Mouse (Mus musculus) G1E-ER4 (cell line): ENCODE results near the gene Fbxl3. TPM values are rescaled to one million over a fixed set of nuclear protein-coding genes. Genes with fewer than 3 reads are reported as not detected.

ENCODE experiments used
- GATA1 ChIP-seq: IDR thresholded peaks from one replicate; pipeline ENCODE4 v1.8.0; 2012; ENCODE audit warnings: low read length, inconsistent platforms
- polyA plus RNA-seq: library from polyadenylated mRNA; stranded (reverse); fragments of >175 nt; gene quantifications from 2 replicates; pipeline ENCODE4 v1.2.3, GENCODE M21; 2012

The Fbxl3 gene
- 18.4 and 21.3 TPM in 2 replicates for polyA plus RNA-seq

DNA sequence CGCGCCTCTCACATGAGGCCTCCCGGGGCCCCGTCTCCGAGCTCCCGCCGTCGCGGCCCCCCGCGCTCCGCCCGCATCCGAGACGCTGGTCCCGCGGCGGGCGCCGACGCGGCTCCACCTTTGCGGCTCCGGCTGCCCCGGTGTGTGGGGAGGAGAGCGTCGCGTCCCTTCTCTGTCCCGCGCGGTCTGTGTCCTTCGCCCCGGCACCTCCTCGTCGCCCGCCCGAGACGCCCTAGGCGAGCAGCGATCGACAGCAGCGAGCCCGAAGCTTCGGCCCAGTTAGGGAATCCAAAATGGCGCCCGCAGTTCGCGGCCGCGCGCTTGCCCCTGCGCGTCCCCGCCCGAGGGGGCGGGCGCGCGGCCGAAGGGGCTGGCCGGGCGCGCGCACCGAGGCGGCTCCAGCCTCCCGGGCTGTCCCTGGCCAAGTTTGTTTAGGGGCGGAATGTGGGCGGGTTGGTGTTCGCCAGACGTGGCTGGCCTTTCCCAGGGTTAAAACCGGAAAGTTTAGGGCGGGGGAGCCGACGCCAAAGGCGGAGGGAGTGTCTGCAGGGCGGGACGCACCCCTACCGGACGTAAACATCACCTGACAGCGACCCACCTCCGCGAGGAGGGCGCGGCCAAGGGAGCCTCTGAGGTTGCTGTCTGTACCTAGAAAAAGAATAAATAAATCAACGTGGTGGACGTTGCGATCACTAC, at the start of gene Fbxl3:
Fbxl3 (minus strand) TSS at position 329 of the 696 bp plus-strand sequence.
- TF ChIP-seq GATA1 = no peak

DNA sequence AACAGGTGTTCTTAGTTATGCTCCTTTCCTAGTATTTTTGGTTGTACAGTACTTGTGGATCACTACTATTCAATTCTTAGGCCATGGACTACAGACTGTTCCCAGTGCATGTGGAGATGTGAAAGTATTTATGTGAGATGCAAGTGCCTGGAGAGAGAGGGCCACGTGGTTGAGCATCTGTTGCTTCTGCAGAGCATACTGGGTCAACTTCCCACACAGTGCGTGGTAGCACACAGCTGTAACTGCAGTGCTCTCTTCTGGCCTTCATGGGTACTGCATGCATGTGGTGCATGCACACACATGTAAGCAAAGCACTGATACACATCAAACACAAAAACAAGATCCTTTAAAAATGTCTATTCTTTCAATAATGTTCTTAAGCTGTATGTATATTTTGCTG, 32.6 kb upstream of the Fbxl3 start:
- no peak for TF ChIP-seq GATA1

DNA sequence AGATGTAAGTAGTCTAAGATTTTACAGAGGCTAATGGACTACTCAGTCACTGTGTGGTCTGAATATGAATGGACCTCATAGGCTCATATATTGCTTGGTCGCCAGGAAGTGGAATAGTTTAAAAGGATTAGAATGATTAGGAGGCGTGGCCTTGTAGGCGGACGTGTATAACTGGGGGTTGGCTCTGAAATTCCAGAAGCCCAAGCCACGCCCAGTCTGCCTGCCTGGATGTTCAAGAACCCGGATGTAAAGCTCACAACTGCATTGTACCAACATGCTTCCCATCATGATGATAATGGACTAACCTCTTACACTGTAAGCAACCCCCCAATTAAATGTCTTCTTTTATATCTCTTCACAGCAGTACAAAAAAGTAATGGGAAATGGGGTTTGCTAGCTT, 26.4 kb upstream of the Fbxl3 start:
- TF ChIP-seq GATA1 = no peak

DNA sequence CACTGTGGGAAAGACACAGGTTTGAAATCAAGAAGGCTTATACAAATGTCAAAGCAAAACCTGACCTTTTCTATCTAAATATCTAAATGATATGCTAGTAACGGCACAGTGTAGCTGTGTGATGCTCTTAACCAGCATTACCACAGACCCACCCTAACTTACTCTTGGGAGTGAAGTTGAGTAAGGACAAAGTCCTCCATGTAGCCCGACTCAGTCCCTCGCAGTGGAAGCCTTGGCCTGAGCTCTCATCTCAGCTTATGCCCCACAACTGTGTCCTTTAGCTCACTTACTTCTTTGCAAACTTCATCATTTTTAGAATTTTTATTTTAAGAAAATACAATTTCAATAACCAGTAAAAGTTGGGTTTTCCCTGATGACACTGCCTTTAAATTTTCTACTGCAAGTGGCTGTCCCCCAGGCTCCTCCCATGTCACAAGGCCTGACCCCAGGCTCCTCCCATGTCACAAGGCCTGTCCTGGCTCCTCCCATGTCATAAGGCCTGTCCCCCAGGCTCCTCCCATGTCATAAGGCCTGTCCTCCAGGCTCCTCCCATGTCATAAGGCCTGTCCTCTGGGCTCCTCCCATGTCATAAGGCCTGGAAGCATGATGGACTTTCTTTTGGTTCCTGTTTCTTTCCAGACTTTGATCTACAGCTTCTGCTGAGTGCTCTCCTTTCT, 15.8 kb upstream of the Fbxl3 start:
- TF ChIP-seq GATA1 = no peak

DNA sequence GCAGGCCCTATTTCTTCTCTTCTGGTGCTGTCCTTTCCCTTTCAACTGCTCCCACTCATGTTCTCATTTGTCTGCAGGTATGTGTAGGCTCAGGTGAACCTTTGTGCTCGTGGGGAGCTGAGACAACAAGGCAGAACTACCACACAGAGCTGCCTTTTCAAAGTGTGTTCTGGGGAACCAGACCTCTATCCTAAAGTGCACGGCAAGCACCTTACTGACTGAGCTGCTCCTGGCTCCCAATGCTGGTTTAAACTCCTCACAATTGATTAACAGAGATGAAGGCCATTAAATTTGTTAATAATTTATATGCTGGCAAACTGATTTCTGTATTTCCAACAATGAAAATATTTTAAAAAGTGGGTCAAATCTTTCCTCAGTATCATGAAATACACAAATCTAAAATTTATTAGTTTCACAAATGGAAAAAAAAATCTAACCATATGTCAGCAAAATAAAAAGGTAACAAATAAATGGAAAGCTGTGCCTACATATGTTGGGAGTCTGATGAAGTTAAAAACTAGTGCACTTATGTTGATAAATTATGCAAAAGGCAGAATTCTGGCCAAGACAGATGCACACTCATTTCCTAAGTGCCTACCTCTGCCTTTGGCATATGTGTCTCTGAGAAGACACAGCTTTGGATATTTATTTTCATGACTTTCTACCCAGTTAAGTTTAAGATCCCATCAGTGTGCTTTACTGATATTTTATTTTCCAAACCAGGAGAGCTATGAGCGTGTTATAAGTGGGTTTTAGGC, 13.4 kb upstream of the Fbxl3 start:
- TF ChIP-seq GATA1 = no peak

DNA sequence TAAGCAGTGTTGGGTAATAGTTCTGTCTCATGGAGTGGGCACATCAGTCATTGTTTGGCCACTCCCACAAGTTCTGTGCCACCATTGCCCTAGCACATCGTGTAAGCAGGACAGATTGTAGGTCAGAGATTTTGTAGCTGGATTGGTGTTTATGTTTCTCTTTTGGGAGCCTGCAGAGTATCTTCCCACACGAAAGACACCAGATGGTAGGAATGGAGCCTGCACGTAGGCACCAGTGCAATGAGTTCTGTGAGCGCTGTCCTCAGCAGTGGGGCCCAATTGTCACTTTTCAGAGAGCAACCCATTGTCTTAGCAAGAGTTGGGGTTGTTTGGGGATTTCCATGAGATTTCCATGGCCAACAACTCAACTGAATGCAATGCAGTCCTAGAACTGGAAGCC, 10.6 kb upstream of the Fbxl3 start:
- TF ChIP-seq GATA1 = no peak

DNA sequence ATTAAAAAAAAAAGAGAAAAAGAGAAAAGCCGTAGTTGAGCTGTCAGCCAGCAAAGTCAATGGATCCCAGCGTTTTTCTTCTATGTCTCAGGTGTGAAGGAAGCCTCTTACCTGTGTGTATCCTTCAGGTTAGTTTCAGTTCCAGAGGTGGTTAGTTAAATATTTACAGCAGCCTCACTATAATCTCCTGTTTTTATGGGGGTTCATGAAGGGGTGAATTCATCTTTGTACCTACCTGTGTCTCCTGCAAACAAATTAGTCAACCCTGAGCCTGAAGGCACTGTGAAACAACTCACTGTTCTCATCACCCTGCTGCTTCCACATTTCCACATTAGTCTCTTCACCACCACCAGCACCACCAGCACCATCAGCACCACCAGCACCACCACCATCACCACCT, 6.9 kb upstream of the Fbxl3 start:
- no peak for TF ChIP-seq GATA1

DNA sequence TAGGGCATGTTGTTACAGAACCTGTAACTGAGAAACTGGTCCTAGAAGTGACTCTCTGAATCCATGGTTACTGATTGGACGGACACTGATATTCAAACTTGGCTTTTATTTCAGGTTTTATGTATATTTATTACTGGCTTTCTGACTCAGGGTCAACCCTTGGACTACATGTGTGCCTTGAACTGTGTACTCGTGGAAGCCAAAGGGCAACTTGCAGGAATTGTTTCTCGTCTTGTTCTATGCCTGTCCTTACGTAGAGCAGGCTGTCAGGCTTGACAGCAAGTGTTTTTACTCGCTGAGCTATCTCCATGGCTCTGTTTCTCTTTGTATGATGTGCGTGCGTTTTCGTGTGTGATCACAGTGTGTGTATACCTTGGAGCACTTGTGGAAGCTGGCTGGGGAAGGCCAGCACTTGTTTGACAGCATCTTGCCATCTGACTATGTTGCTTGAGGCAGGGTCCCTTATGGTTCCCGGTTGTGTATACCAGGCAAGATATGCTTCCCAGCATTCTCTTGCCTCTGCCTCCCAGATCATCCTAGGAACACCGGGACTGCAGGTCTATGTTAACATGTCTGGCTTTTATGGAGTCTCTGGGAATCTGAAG, 3.5 kb upstream of the Fbxl3 start:
- TF ChIP-seq GATA1 = no peak

DNA sequence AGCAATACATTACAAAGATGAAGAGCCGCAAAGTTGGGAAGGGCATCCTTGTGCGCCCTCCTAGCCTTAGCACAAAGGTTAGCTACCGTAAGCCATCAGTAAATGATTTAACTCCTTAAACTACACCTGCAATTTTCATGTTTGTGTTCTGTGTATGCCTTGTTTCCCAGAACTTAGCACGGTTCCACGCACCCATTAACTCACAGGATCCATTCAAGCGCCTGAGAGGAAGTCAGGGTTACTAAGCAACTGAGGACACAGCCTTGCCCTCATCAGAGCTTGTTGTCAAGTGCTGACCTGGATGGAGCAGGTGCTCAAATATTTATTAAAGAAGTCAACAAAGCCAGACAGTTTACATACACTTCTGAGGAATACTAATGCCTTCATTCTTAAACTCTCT, 2.9 kb upstream of the Fbxl3 start:
- no peak for TF ChIP-seq GATA1

DNA sequence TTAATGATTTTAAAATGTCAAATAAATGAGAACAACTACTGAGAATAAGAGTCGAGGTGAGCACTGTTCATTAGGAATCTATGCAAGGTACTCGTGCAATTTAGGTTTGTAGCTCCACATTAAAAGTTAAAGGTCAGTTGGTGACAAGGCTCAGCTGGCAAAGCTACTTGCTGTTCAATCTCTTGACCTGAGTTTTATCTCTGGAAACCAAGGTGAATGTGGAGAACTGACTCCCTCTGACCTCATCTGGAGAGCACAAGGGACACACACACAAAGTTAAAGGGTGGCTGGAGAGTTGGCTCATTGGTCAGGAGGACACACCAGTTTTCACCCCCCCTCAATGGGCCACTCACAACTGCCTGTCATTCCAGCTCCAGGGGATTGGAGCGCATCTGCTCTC, 1.8 kb upstream of the Fbxl3 start:
- no peak for TF ChIP-seq GATA1

DNA sequence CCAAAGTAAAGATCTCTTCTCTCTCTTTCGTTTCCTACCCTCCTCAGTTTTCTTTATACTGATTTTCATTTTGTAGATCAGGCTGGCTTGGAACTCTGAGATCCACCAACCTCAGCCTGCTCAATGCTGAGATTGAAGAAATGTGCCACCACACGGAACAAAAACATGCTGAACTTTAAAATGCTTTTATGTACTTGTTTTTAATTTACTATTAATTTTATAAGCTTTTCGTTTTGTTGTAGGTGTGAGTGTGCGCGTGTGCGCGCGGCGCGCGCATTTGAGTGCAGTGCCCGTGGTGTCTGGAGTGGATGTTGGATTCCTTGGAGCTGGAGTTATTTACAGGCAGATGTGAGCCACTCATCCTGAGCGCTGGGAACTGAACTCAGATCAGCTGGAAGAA, 930 bp upstream of the Fbxl3 start:
- TF ChIP-seq GATA1 = no peak

DNA sequence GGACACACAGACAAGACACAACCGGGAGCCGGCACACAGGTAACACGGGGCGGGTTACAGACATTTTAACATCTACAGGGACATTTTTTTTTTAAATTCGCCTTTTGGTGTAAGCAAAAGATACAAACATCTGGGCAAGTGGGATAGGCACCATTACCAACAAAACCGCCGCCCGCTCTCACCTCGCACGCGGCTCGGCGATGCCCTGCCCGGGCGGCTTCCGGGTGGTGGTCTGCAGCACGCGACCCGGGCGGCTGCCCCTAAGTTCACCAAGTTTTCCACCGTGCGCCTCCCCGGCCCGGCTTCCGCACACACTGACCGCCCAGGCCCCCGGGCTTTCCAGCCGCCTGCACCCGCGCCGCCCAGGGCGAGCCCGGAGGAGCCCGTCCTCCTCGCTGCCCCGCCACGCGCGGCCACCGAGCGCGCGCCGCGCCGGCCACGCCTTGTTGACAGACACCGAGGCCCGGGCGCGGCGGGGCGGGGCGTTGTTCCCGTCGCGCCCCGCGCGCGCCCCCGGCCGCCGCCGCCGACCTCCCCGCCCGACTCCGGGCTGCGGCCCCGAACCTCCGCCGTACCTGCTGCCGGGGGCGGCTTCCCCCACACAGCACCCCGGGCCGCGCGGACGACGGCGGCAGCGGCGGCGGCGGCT, 655 bp downstream of the Fbxl3 start:
- no peak for TF ChIP-seq GATA1

DNA sequence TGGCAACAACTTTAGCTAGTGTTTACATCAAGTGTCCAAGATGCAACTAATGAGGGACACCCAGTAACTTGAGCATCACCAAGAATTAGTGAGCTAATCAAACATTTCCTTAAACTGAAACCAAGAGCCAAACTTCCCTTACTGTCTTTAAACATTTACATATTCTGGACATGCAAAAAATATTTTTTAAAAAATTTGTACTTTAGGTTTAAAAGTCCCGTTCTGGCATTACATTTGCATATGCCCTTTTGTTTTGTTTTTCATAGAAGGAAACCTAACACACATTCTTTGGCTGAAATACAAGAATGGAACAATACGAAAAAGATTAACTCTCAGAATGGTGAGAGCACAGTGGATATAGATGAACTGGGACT, 1.2 kb downstream of the Fbxl3 start:
- TF ChIP-seq GATA1 = no peak

DNA sequence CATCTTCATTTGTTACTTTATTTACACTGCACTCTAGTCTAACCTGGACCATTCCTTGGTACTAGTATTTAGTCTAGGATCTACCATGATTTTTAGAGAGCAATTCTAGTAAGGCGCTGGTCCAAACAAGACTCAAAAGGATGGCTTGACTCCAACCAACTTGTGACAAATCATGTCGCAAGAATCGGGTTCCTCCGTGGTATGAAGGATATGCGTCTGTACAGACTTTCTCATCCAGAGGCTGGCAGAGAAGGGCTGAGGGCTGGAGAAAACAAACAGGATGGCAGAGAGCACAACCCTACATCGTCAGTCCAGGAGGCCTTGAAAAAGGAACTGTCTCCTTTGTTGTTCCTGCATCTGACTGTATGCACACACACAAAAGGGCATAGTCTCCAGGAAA, 2.7 kb downstream of the Fbxl3 start:
- TF ChIP-seq GATA1 = no peak

DNA sequence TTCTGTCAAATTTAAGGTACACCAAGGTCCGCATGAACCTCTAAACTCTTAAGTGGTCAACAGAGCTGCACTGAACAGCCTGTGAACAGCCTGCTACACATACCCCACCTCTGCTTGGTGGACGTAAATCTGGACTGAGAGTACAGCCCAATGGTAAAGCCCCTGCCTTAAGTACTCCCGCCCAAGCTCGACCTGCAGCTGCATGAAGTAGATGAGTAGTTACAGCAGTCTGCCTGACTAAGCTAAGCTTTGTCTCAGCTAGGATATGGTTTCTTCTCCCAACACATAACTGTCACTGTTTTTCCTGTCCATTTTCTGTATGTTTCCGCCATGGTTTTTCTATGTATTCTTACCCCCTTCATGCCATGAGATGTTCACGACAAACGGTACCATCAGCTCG, 3.5 kb downstream of the Fbxl3 start:
- TF ChIP-seq GATA1 = no peak

DNA sequence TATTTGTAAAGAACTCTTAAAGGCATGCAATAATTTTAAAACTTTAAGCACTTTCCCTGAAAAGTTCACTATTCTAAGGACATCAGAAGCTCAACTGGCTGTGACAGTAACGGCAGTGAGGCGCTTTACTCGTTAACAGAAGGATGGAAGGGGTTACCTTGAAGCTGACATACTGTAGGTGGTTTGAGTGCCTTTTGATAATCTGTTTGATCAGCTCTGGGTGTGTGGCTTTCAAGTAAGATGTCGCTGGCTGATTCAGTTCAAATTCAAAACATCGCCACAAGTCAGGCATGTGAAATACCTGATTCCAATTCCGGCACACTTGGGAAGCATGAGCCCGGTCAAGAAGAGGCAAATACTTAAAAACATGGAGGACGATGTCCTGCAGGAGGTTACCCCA, 4.3 kb downstream of the Fbxl3 start:
- no peak for TF ChIP-seq GATA1

DNA sequence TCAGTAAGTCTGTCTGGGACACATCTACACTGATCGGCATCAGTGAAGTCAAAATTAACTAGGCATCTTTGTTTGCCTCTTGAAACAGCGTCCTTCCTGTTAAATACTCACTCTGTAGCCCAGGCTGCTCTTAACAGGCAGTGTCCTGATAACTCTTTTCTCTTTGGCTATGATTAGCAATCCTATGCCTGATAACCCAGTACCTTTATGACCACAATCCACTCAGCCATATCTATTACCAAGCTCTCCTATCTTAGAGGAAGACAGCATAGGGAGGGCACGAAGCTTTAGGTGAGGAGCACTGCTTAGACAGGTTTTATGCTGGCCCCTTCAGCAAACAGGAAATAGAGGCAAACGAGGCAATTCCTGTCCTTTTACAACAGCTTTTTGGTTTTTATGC, 5.7 kb downstream of the Fbxl3 start:
- peak; percentile 39 for TF ChIP-seq GATA1
